Mouse (Mus musculus): ENCODE measurements around the gene Mindy1. TPM values are rescaled to one million over a fixed set of nuclear protein-coding genes. Genes with fewer than 3 reads are reported as not detected.

The Mindy1 gene
- polyA plus RNA-seq, 1 experiment from 2014 or later, result 43.3 TPM

- H3K4me1 ChIP-seq, result peaks cover 28% of the 10 kb centered on the region
- peak within 1 kb of the TSS; percentile 83 for H3K4me2 ChIP-seq (replicated peaks)
Observed at GRCm38 (mm10) chr3:95314486-95315093, 33.4 kb downstream of the Mindy1 start, which contains the start of gene Cers2. Gene Cers2, plus strand, starts transcription at chr3:95314791.

GRCm38 (mm10) chr3:95315094-95315843 is 34.1 kb downstream of the Mindy1 start:
- Histone ChIP-seq H3K27ac (peak overlapping the region; percentile 95), H3K27me3 (no peaks in the 10 kb centered on the region), H3K4me1 (peaks cover 30% of the 10 kb centered on the region), H3K4me2 (replicated peaks) (peak overlapping the region; percentile 83), H3K36me3 (peaks cover 12% of the 10 kb centered on the region), H3K9ac (peak overlapping the region; percentile 95), H3K4me3 (peak overlapping the region; percentile 70), H3K9me3 (no peaks in the 10 kb centered on the region)
- ATAC-seq (ENCODE audit: insufficient number of reproducible peaks, insufficient read depth, low FRiP score, low TSS enrichment), result peak; percentile 92
- 1% methylated on average over 66 of the region's 71 CpGs for WGBS

More at GRCm38 (mm10) chr3:95314486-95315093, 33.4 kb downstream of the Mindy1 start, which contains the start of gene Cers2:
- Histone ChIP-seq H3K27me3 (no peaks in the 10 kb centered on the region), H3K9me3 (no peaks in the 10 kb centered on the region), H3K4me3 (peak within 1 kb of the TSS; percentile 70), H3K27ac (peak within 1 kb of the TSS; percentile 95), H3K36me3 (0 out of 2 replicates have a peak, but pooled peaks cover 7% of the 10 kb centered on the region), H3K9ac (peak within 1 kb of the TSS; percentile 95)
- WGBS, result 5% methylated on average over 27 of the region's 27 CpGs
- ATAC-seq (ENCODE audit: insufficient number of reproducible peaks, insufficient read depth, low FRiP score, low TSS enrichment), result 0 out of 2 replicates have a peak, but pooled peaks have one; percentile 29

GRCm38 (mm10) chr3:95315844-95316550 is 34.9 kb downstream of the Mindy1 start:
- no peak for ATAC-seq (ENCODE audit: insufficient number of reproducible peaks, insufficient read depth, low FRiP score, low TSS enrichment)
- Histone ChIP-seq H3K27ac (peak overlapping the region; percentile 95), H3K4me2 (replicated peaks) (peak overlapping the region; percentile 83), H3K27me3 (no peaks in the 10 kb centered on the region), H3K4me3 (peak overlapping the region; percentile 70), H3K9ac (peak overlapping the region; percentile 95), H3K36me3 (peaks cover 19% of the 10 kb centered on the region), H3K4me1 (peaks cover 30% of the 10 kb centered on the region), H3K9me3 (no peaks in the 10 kb centered on the region)
- 14% methylated on average over 9 of the region's 9 CpGs for WGBS

GRCm38 (mm10) chr3:95317414-95318080 is 36.4 kb downstream of the Mindy1 start:
- Histone ChIP-seq H3K4me2 (replicated peaks) (peak overlapping the region; percentile 28), H3K27ac (no peak overlapping the region)

GRCm38 (mm10) chr3:95318548-95318947 is 37.4 kb downstream of the Mindy1 start:
- WGBS, result 49% methylated on average over 6 of the region's 6 CpGs
- H3K9me3 ChIP-seq, result no peaks in the 10 kb centered on the region
- no peaks in the 10 kb centered on the region for H3K27me3 ChIP-seq
- no peak for ATAC-seq (ENCODE audit: insufficient number of reproducible peaks, insufficient read depth, low FRiP score, low TSS enrichment)
- H3K4me3 ChIP-seq, result no peak overlapping the region
- H3K4me2 ChIP-seq (replicated peaks), result no peak overlapping the region
- H3K27ac ChIP-seq, result 0 out of 2 replicates have a peak overlapping the region, but pooled peaks have one; percentile 8
- H3K9ac ChIP-seq, result no peak overlapping the region
- H3K36me3 ChIP-seq, result peaks cover 45% of the 10 kb centered on the region
- peaks cover 30% of the 10 kb centered on the region for H3K4me1 ChIP-seq

More at GRCm38 (mm10) chr3:95317414-95318080, 36.4 kb downstream of the Mindy1 start:
- no peaks in the 10 kb centered on the region for H3K9me3 ChIP-seq
- H3K9ac ChIP-seq, result no peak overlapping the region
- peak overlapping the region; percentile 5; the same call in 1 of the 2 replicates for H3K4me3 ChIP-seq
- peaks cover 30% of the 10 kb centered on the region for H3K4me1 ChIP-seq
- H3K36me3 ChIP-seq, result peaks cover 35% of the 10 kb centered on the region
- no peaks in the 10 kb centered on the region for H3K27me3 ChIP-seq
- WGBS, result 19% methylated on average over 12 of the region's 12 CpGs
- ATAC-seq (ENCODE audit: insufficient number of reproducible peaks, insufficient read depth, low FRiP score, low TSS enrichment), result no peak

GRCm38 (mm10) chr3:95319110-95319509 is 38.0 kb downstream of the Mindy1 start:
- H3K27ac ChIP-seq, result no peak overlapping the region
- no peaks in the 10 kb centered on the region for H3K27me3 ChIP-seq
- peaks cover 30% of the 10 kb centered on the region for H3K4me1 ChIP-seq
- no peak overlapping the region for H3K4me3 ChIP-seq
- H3K4me2 ChIP-seq (replicated peaks), result no peak overlapping the region
- ATAC-seq (ENCODE audit: insufficient number of reproducible peaks, insufficient read depth, low FRiP score, low TSS enrichment), result no peak
- H3K36me3 ChIP-seq, result peaks cover 51% of the 10 kb centered on the region
- 61% methylated on average over 2 of the region's 2 CpGs for WGBS
- H3K9ac ChIP-seq, result no peak overlapping the region
- H3K9me3 ChIP-seq, result no peaks in the 10 kb centered on the region

- Histone ChIP-seq H3K27ac (no peak overlapping the region), H3K4me3 (no peak overlapping the region), H3K36me3 (peaks cover 59% of the 10 kb centered on the region), H3K4me2 (replicated peaks) (no peak overlapping the region), H3K9me3 (no peaks in the 10 kb centered on the region), H3K4me1 (peaks cover 30% of the 10 kb centered on the region), H3K27me3 (no peaks in the 10 kb centered on the region), H3K9ac (no peak overlapping the region)
- no peak for ATAC-seq (ENCODE audit: insufficient number of reproducible peaks, insufficient read depth, low FRiP score, low TSS enrichment)
- 69% methylated on average over 12 of the region's 12 CpGs for WGBS
Observed at GRCm38 (mm10) chr3:95319701-95320625, 38.8 kb downstream of the Mindy1 start.

GRCm38 (mm10) chr3:95323429-95323828 is 42.3 kb downstream of the Mindy1 start:
- Histone ChIP-seq H3K4me2 (replicated peaks) (no peak overlapping the region), H3K27me3 (no peaks in the 10 kb centered on the region), H3K27ac (no peak overlapping the region), H3K4me1 (peaks cover 11% of the 10 kb centered on the region; the same call in 1 of the 2 replicates), H3K9me3 (no peaks in the 10 kb centered on the region), H3K9ac (no peak overlapping the region), H3K36me3 (peaks cover 93% of the 10 kb centered on the region), H3K4me3 (no peak overlapping the region)
- 94% methylated on average over 3 of the region's 3 CpGs for WGBS
- ATAC-seq (ENCODE audit: insufficient number of reproducible peaks, insufficient read depth, low FRiP score, low TSS enrichment), result no peak

GRCm38 (mm10) chr3:95324454-95325144 is 43.5 kb downstream of the Mindy1 start:
- Histone ChIP-seq H3K4me2 (replicated peaks) (no peak overlapping the region), H3K27me3 (no peaks in the 10 kb centered on the region), H3K9me3 (no peaks in the 10 kb centered on the region), H3K9ac (no peak overlapping the region), H3K4me3 (no peak overlapping the region), H3K4me1 (0 out of 2 replicates have a peak, but pooled peaks cover 2% of the 10 kb centered on the region), H3K27ac (no peak overlapping the region), H3K36me3 (peaks cover 92% of the 10 kb centered on the region)
- ATAC-seq (ENCODE audit: insufficient number of reproducible peaks, insufficient read depth, low FRiP score, low TSS enrichment), result no peak
- 98% methylated on average over 6 of the region's 6 CpGs for WGBS

- no peak overlapping the region for H3K9ac ChIP-seq
- no peaks in the 10 kb centered on the region for H3K27me3 ChIP-seq
- peaks cover 85% of the 10 kb centered on the region for H3K36me3 ChIP-seq
- no peaks in the 10 kb centered on the region for H3K4me1 ChIP-seq
- no peak overlapping the region for H3K27ac ChIP-seq
- H3K9me3 ChIP-seq, result no peaks in the 10 kb centered on the region
- 88% methylated on average over 1 of the region's 1 CpGs for WGBS
- no peak for ATAC-seq (ENCODE audit: insufficient number of reproducible peaks, insufficient read depth, low FRiP score, low TSS enrichment)
- no peak overlapping the region for H3K4me3 ChIP-seq
- H3K4me2 ChIP-seq (replicated peaks), result no peak overlapping the region
Observed at GRCm38 (mm10) chr3:95328803-95329404, 47.8 kb downstream of the Mindy1 start.
